Mouse (Mus musculus) limb, embryonic 11.5 days (tissue): ENCODE measurements around the gene H2-Oa. TPM values are rescaled to one million over a fixed set of nuclear protein-coding genes. Genes with fewer than 3 reads are reported as not detected.

Source experiments
- ATAC-seq: fragments of 200-750 bp; cut with Nextera tagmentation; 2 replicates; pipeline ENCODE4 v1.8.0; 2017; ENCODE audit warnings: low read depth; ENCODE audit not compliant: insufficient number of reproducible peaks, low FRiP score, low TSS enrichment
- DNase-seq: peaks from one replicate; pipeline ENCODE4 v3.0.0-alpha.2; 2015; ENCODE audit warnings: low spot score
- H3K27ac ChIP-seq: fragments of 300-500 bp; sonication (generic); replicated peaks from 2 replicates; pipeline ENCODE4 v1.5.1; 2014; ENCODE audit warnings: low read depth, mild to moderate bottlenecking, low read length
- H3K27me3 ChIP-seq: fragments of 300-500 bp; sonication (generic); 2 replicates; pipeline ENCODE4 v1.6.1; 2014; ENCODE audit warnings: mild to moderate bottlenecking, low read length, mixed read lengths; ENCODE audit not compliant: control insufficient read depth, insufficient read depth
- H3K36me3 ChIP-seq: fragments of 300-500 bp; sonication (generic); 2 replicates; pipeline ENCODE4 v1.6.1; 2014; ENCODE audit warnings: mild to moderate bottlenecking, low read length, moderate library complexity, mixed read lengths; ENCODE audit not compliant: control insufficient read depth, insufficient read depth
- H3K4me1 ChIP-seq: fragments of 300-500 bp; sonication (generic); 2 replicates; pipeline ENCODE4 v1.6.1; 2014; ENCODE audit warnings: low read length, mixed read lengths; ENCODE audit not compliant: control insufficient read depth, insufficient read depth
- H3K4me2 ChIP-seq: fragments of 300-500 bp; sonication (generic); 2 replicates; pipeline ENCODE4 v1.6.1; 2014; ENCODE audit warnings: low read depth, mild to moderate bottlenecking, moderate library complexity; ENCODE audit not compliant: severe bottlenecking
- H3K4me3 ChIP-seq: fragments of 300-500 bp; sonication (generic); 2 replicates; pipeline ENCODE4 v1.5.1; 2014; ENCODE audit warnings: low read depth, low read length
- H3K9ac ChIP-seq: fragments of 300-500 bp; sonication (generic); 2 replicates; pipeline ENCODE4 v1.6.1; 2014; ENCODE audit warnings: mild to moderate bottlenecking, low read length
- H3K9me3 ChIP-seq: fragments of 300-500 bp; sonication (generic); 2 replicates; pipeline ENCODE4 v1.6.1; 2016; ENCODE audit warnings: low read length; ENCODE audit not compliant: control insufficient read depth
- WGBS: fragments of 180-500 bp; shearing (Covaris S2); extraction: QIAGEN DNeasy Blood & Tissue Kit; methylation state at CpG from one replicate; pipeline ENCODE4 v1.1.7; 2014; 5-methylcytosine and 5-hydroxymethylcytosine counted together
- polyA plus RNA-seq: library from polyadenylated mRNA; unstranded; fragments of >200 nt; fragmentation: Nextera tagmentation; extraction: Ambion mirVana; gene quantifications from 2 replicates; pipeline ENCODE4 v1.2.1, GENCODE M21; 2014

The H2-Oa gene
- polyA plus RNA-seq, 1 experiment from 2014 or later = 0.55 TPM

GRCm38 (mm10) chr17:34137601-34138000 is 45.5 kb downstream of the H2-Oa start:
- Histone ChIP-seq H3K36me3 (no peaks in the 10 kb centered on the region), H3K9me3 (no peaks in the 10 kb centered on the region), H3K27me3 (peaks cover 24% of the 10 kb centered on the region), H3K4me3 (no peak overlapping the region), H3K4me1 (0 out of 2 replicates have a peak, but pooled peaks cover 3% of the 10 kb centered on the region), H3K9ac (no peak overlapping the region), H3K4me2 (no peak overlapping the region), H3K27ac (no peak overlapping the region)
- no peak for DNase-seq
- WGBS = 70% methylated on average over 7 of the region's 7 CpGs
- ATAC-seq = no peak

- Histone ChIP-seq H3K4me2 (no peak overlapping the region), H3K4me3 (no peak overlapping the region), H3K27me3 (peaks cover 24% of the 10 kb centered on the region)
Observed at GRCm38 (mm10) chr17:34138655-34139054, 46.5 kb downstream of the H2-Oa start.

GRCm38 (mm10) chr17:34139416-34139815 is 47.3 kb downstream of the H2-Oa start:
- Histone ChIP-seq H3K4me1 (peaks cover 7% of the 10 kb centered on the region; the same call in 1 of the 2 replicates), H3K27ac (no peak overlapping the region), H3K9me3 (no peaks in the 10 kb centered on the region), H3K36me3 (no peaks in the 10 kb centered on the region), H3K4me3 (peak overlapping the region; percentile 22), H3K27me3 (peaks cover 24% of the 10 kb centered on the region), H3K4me2 (peak overlapping the region; percentile 55), H3K9ac (peak overlapping the region; percentile 45)
- WGBS = 2% methylated on average over 16 of the region's 16 CpGs
- ATAC-seq (no peak), DNase-seq (peak; percentile 65)

More at GRCm38 (mm10) chr17:34138655-34139054, 46.5 kb downstream of the H2-Oa start:
- WGBS = 75% methylated on average over 7 of the region's 7 CpGs
- DNase-seq = no peak
- Histone ChIP-seq H3K4me1 (peaks cover 7% of the 10 kb centered on the region; the same call in 1 of the 2 replicates), H3K27ac (no peak overlapping the region), H3K9me3 (no peaks in the 10 kb centered on the region), H3K36me3 (no peaks in the 10 kb centered on the region), H3K9ac (no peak overlapping the region)
- no peak for ATAC-seq

DNA sequence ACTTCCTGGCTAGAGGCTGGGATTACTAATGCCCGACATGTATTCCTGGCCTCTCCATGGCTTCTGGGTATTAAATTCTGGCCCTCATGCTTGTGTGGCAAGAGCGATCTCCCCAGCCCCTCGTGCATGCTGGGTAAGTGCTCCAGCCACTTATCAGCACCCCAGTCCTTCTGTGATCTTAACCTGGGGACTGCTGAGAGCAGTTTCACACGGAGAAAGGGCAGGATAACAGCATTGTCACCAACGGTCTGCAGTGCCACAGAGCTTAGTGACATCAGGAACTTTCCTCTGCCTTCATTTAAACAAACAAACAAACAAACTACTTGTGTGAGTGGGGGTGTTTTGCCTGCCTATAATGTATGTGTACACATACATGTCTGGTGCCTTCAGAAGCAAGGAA is 48.1 kb downstream of the H2-Oa start:
- no peak overlapping the region for H3K27ac ChIP-seq
- 13% methylated on average over 5 of the region's 5 CpGs for WGBS
- H3K4me3 ChIP-seq = no peak overlapping the region; the same call in 1 of the 2 replicates
- no peak overlapping the region; the same call in 1 of the 2 replicates for H3K9ac ChIP-seq
- H3K36me3 ChIP-seq = no peaks in the 10 kb centered on the region
- ATAC-seq (no peak), DNase-seq (no peak)
- H3K4me1 ChIP-seq = peaks cover 7% of the 10 kb centered on the region; the same call in 1 of the 2 replicates
- no peaks in the 10 kb centered on the region for H3K9me3 ChIP-seq
- H3K27me3 ChIP-seq = peaks cover 24% of the 10 kb centered on the region
- H3K4me2 ChIP-seq = no peak overlapping the region

DNA sequence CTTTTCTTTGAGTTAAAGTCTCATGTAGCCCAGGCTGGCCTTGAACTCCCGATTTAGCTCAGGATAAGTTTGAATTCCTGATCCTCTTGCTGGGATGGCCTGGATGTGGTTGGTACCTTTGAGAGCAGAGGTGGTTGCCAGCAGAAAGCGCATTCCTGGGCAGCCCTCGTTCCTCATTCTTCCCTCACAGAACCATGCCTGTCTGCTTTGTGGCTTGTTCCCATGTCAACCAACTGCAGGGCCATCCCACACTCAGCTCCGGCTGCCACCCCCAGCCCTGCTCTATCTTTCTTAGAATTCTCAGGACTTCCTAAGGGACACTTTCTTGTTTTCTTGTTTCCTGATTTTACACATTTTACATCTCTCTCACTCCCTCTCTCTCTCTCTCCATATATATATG is 49.3 kb downstream of the H2-Oa start:
- no peaks in the 10 kb centered on the region for H3K9me3 ChIP-seq
- H3K4me3 ChIP-seq = no peak overlapping the region
- peaks cover 24% of the 10 kb centered on the region for H3K27me3 ChIP-seq
- no peak overlapping the region for H3K27ac ChIP-seq
- WGBS = 76% methylated on average over 4 of the region's 4 CpGs
- DNase-seq = no peak
- ATAC-seq = no peak
- no peak overlapping the region for H3K9ac ChIP-seq
- H3K4me1 ChIP-seq = peaks cover 7% of the 10 kb centered on the region; the same call in 1 of the 2 replicates
- no peaks in the 10 kb centered on the region for H3K36me3 ChIP-seq
- no peak overlapping the region for H3K4me2 ChIP-seq

- WGBS = 55% methylated on average over 7 of the region's 7 CpGs
Observed at GRCm38 (mm10) chr17:34142456-34143010, 50.4 kb downstream of the H2-Oa start.

GRCm38 (mm10) chr17:34143033-34143432 is 50.9 kb downstream of the H2-Oa start, which contains the start of gene H2-DMb2:
TSS of gene H2-DMb2 (plus strand) at chr17:34143307.
- Histone ChIP-seq H3K9me3 (no peaks in the 10 kb centered on the region), H3K4me2 (no peak within 1 kb of the TSS), H3K4me3 (no peak within 1 kb of the TSS), H3K36me3 (no peaks in the 10 kb centered on the region), H3K27ac (no peak within 1 kb of the TSS), H3K4me1 (peaks cover 7% of the 10 kb centered on the region; the same call in 1 of the 2 replicates), H3K9ac (no peak within 1 kb of the TSS), H3K27me3 (peaks cover 24% of the 10 kb centered on the region)
- ATAC-seq = no peak
- no peak for DNase-seq
- 42% methylated on average over 7 of the region's 7 CpGs for WGBS

More at GRCm38 (mm10) chr17:34142456-34143010, 50.4 kb downstream of the H2-Oa start:
- no peak for ATAC-seq
- Histone ChIP-seq H3K9ac (no peak overlapping the region), H3K9me3 (no peaks in the 10 kb centered on the region), H3K4me1 (peaks cover 7% of the 10 kb centered on the region; the same call in 1 of the 2 replicates), H3K4me3 (no peak overlapping the region), H3K27me3 (peaks cover 24% of the 10 kb centered on the region), H3K4me2 (no peak overlapping the region), H3K27ac (no peak overlapping the region), H3K36me3 (no peaks in the 10 kb centered on the region)
- DNase-seq = no peak

DNA sequence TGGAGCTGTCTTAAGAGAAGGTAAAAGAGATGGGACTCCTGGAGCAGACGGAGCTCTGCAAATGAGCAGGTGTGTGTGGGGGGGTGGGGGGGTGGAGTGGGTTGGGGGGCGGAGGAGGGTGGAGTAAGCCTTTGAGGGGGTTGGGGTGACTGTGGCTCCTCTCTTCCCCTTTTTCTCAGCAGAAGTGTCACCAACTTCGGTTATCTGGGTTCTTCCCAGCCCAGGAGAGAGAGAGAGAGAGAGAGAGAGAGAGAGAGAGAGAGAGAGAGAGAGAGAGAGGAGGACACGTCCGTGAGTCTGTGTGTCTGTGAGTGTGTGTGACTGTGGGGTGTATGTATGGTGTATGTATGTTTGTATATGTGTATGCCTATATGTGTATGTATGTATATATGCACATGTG is 51.3 kb downstream of the H2-Oa start:
- DNase-seq (no peak), ATAC-seq (no peak)
- Histone ChIP-seq H3K27me3 (peaks cover 21% of the 10 kb centered on the region), H3K4me3 (no peak overlapping the region), H3K9me3 (no peaks in the 10 kb centered on the region), H3K9ac (no peak overlapping the region), H3K4me2 (no peak overlapping the region), H3K27ac (no peak overlapping the region), H3K36me3 (no peaks in the 10 kb centered on the region), H3K4me1 (peaks cover 7% of the 10 kb centered on the region; the same call in 1 of the 2 replicates)
- 78% methylated on average over 4 of the region's 5 CpGs for WGBS
